8 mouse cellular contexts compared by ENCODE assay signal in genomic region chr17:56479358-56479757, GRCm38 (mm10). TPM values are rescaled to one million over a fixed set of nuclear protein-coding genes. Genes with fewer than 3 reads are reported as not detected.
DNase-seq lines count a peak whose midpoint lies in the region; ATAC-seq and TF ChIP-seq lines count a peak whose summit lies in the region.

No protein-coding gene starts in this region.

- no peak overlapping the region for H3K4me3 ChIP-seq in liver, embryonic 12.5 days
- no peak overlapping the region for H3K4me3 ChIP-seq in cerebellum, adult 2 months (replicated peaks; ENCODE audit: insufficient read depth, low read depth, low read length)
- H3K4me3 ChIP-seq in limb, embryonic 10.5 days: no peak overlapping the region
- H3K4me3 ChIP-seq in olfactory bulb, adult 2 months (ENCODE audit: insufficient read depth, low read depth, low read length): no peak overlapping the region

- no peak for TF ChIP-seq POLR2A in cerebellum, adult 2 months (IDR thresholded peaks at IDR 0.05; ENCODE audit: borderline replicate concordance, insufficient read depth, low read length)
- TF ChIP-seq POLR2A in olfactory bulb, adult 2 months (IDR thresholded peaks at IDR 0.05; ENCODE audit: insufficient read depth, low read depth, low read length): no peak

- 16% methylated on average over 6 of the region's 6 CpGs for WGBS in liver, embryonic 12.5 days (ENCODE audit: insufficient replicate concordance)
- 22% methylated on average over 6 of the region's 6 CpGs for WGBS in cerebellum, adult 2 months
- WGBS in limb, embryonic 10.5 days: 15% methylated on average over 6 of the region's 6 CpGs
- 12% methylated on average over 6 of the region's 6 CpGs for WGBS in olfactory bulb, adult 2 months

- DNase-seq in liver: peak; percentile 68
- peak; percentile 44 for DNase-seq in MEL-GATA-1-ER (ENCODE audit: extremely low read depth, low read depth)
- peak; percentile 75 to 82 for DNase-seq in cerebellum, adult 2 months
- DNase-seq in gastrocnemius, postnatal 36 days: peak; percentile 54 to 69
- peak; percentile 84 for DNase-seq in limb, embryonic 10.5 days (ENCODE audit: low spot score)
- DNase-seq in urinary bladder, postnatal 36 days (ENCODE audit: low spot score in 2 of 2): peak; percentile 63 to 76

- TF ChIP-seq CTCF in cerebellum, adult 2 months (IDR thresholded peaks at IDR 0.05; ENCODE audit: borderline replicate concordance, insufficient read depth, low read depth, low read length): peak; percentile 97
- peak; percentile 64 for TF ChIP-seq CTCF in olfactory bulb, adult 2 months (IDR thresholded peaks at IDR 0.05; ENCODE audit: insufficient read depth, low read depth, low read length)

- H3K9ac ChIP-seq in liver, embryonic 12.5 days: no peak overlapping the region

- no peak overlapping the region for H3K4me2 ChIP-seq in liver, embryonic 12.5 days

- H3K36me3 ChIP-seq in liver, embryonic 12.5 days: no peaks in the 10 kb centered on the region
- H3K36me3 ChIP-seq in limb, embryonic 10.5 days: no peaks in the 10 kb centered on the region

- no peak overlapping the region for H3K27ac ChIP-seq in liver, embryonic 12.5 days
- no peak overlapping the region for H3K27ac ChIP-seq in cerebellum, adult 2 months (ENCODE audit: insufficient read depth, low read length)
- peak overlapping the region; percentile 44; the same call in 1 of the 2 replicates for H3K27ac ChIP-seq in limb, embryonic 10.5 days
- no peak overlapping the region for H3K27ac ChIP-seq in olfactory bulb, adult 2 months (ENCODE audit: insufficient read depth, low read depth, low read length)

- H3K27me3 ChIP-seq in liver, embryonic 12.5 days (replicated peaks): peaks cover 60% of the 10 kb centered on the region
- H3K27me3 ChIP-seq in cerebellum, adult 2 months (ENCODE audit: control insufficient read depth, insufficient read depth, low read length): no peaks in the 10 kb centered on the region
- H3K27me3 ChIP-seq in limb, embryonic 10.5 days (ENCODE audit: low read depth, poor library complexity, severe bottlenecking): peaks cover 43% of the 10 kb centered on the region

- intact Hi-C loops in gastrocnemius, postnatal 36 days (cut with DNase I): loop anchor here (1.0 to 5.0 kb wide), 3 partner anchors 54 to 122 kb away; partner anchors contain the start of gene Gm20219

- ATAC-seq in liver, embryonic 12.5 days: no peak

- H3K9me3 ChIP-seq in liver, embryonic 12.5 days (replicated peaks): no peaks in the 10 kb centered on the region
- H3K9me3 ChIP-seq in limb, embryonic 10.5 days (replicated peaks): no peaks in the 10 kb centered on the region

- peaks cover 20% of the 10 kb centered on the region for H3K4me1 ChIP-seq in liver, embryonic 12.5 days
- H3K4me1 ChIP-seq in cerebellum, adult 2 months (ENCODE audit: control insufficient read depth, insufficient read depth, low read length): no peaks in the 10 kb centered on the region
- H3K4me1 ChIP-seq in limb, embryonic 10.5 days: peaks cover 24% of the 10 kb centered on the region
- peaks cover 28% of the 10 kb centered on the region for H3K4me1 ChIP-seq in olfactory bulb, adult 2 months (ENCODE audit: control insufficient read depth, insufficient read depth, low read length)

RNA-seq across cellular contexts. Expression of gene Ptprs, which starts 3.1 kb away (rescaled TPM):
- 19.3 and 21.2 TPM in 2 replicates for polyA plus RNA-seq in liver, embryonic 12.5 days (2016; fragmentation: Nextera tagmentation; extraction: Ambion mirVana)
- polyA plus RNA-seq in cerebellum, adult 2 months (2012; rRNA removed): 478 and 518 TPM in 2 replicates
- total RNA-seq in gastrocnemius, postnatal 36 days (2021): 10 to 100 TPM; 35.0 to 45.6 TPM
- 69.5 and 83.2 TPM in 2 replicates for polyA plus RNA-seq in limb, embryonic 10.5 days (2016; fragmentation: Nextera tagmentation; extraction: Ambion mirVana)
- 198 and 241 TPM in 2 replicates for polyA plus RNA-seq in olfactory bulb, adult 2 months (2012; ENCODE audit: insufficient read depth, insufficient read length, low replicate concordance, missing spikeins)

RNA-seq across cellular contexts. Expression of gene Znrf4, which starts 32.9 kb away (rescaled TPM):
- not detected in 2 replicates for polyA plus RNA-seq in liver, embryonic 12.5 days (2016; fragmentation: Nextera tagmentation; extraction: Ambion mirVana)
- polyA plus RNA-seq in cerebellum, adult 2 months (2012; rRNA removed): not detected in 2 replicates
- not detected for total RNA-seq in gastrocnemius, postnatal 36 days (2021)
- not detected in 2 replicates for polyA plus RNA-seq in limb, embryonic 10.5 days (2016; fragmentation: Nextera tagmentation; extraction: Ambion mirVana)
- polyA plus RNA-seq in olfactory bulb, adult 2 months (2012; ENCODE audit: insufficient read depth, insufficient read length, low replicate concordance, missing spikeins): not detected in 2 replicates
